Mouse (Mus musculus) lung, embryonic 14.5 days (tissue): ENCODE results near the gene Gm20708. TPM values are rescaled to one million over a fixed set of nuclear protein-coding genes. Genes with fewer than 3 reads are reported as not detected.

Experiments used
- ATAC-seq: fragments of 200-750 bp; cut with Nextera tagmentation; 2 replicates; pipeline ENCODE4 v1.8.0; 2017; ENCODE audit warnings: mild to moderate bottlenecking, moderate TSS enrichment, moderate library complexity; ENCODE audit not compliant: insufficient read depth
- DNase-seq: peaks from one replicate; pipeline ENCODE4 v3.0.0-alpha.2; 2015
- H3K27ac ChIP-seq: fragments of 300-500 bp; sonication (generic); 2 replicates; pipeline ENCODE4 v1.5.1; 2014; ENCODE audit warnings: low read depth, mild to moderate bottlenecking, moderate library complexity
- H3K27me3 ChIP-seq: fragments of 300-500 bp; sonication (generic); 2 replicates; pipeline ENCODE4 v1.6.1; 2014; ENCODE audit warnings: low read length, control low read depth; ENCODE audit not compliant: insufficient read depth
- H3K36me3 ChIP-seq: fragments of 300-500 bp; sonication (generic); 2 replicates; pipeline ENCODE4 v1.6.1; 2014; ENCODE audit warnings: control low read depth; ENCODE audit not compliant: insufficient read depth
- H3K4me1 ChIP-seq: fragments of 300-500 bp; sonication (generic); 2 replicates; pipeline ENCODE4 v1.6.1; 2014; ENCODE audit warnings: antibody characterized with exemption, control low read depth; ENCODE audit not compliant: insufficient read depth
- H3K4me2 ChIP-seq: fragments of 300-500 bp; sonication (generic); 2 replicates; pipeline ENCODE4 v1.6.1; 2014; ENCODE audit warnings: mild to moderate bottlenecking
- H3K4me3 ChIP-seq: fragments of 300-500 bp; sonication (generic); 2 replicates; pipeline ENCODE4 v1.5.1; 2014; ENCODE audit warnings: low read depth, low read length
- H3K9ac ChIP-seq: fragments of 300-500 bp; sonication (generic); 2 replicates; pipeline ENCODE4 v1.6.1; 2014
- H3K9me3 ChIP-seq: fragments of 300-500 bp; sonication (generic); 2 replicates; pipeline ENCODE4 v1.6.1; 2016; ENCODE audit warnings: low read depth, low read length, control low read depth
- CTCF ChIP-seq: IDR thresholded peaks from 2 replicates; pipeline ENCODE4 v1.5.1; 2016; ENCODE audit warnings: antibody characterized with exemption, low read depth
- WGBS: fragments of 180-500 bp; shearing (Covaris S2); extraction: QIAGEN DNeasy Blood & Tissue Kit; methylation state at CpG from one replicate; pipeline ENCODE4 v1.1.7; 2014; 5-methylcytosine and 5-hydroxymethylcytosine counted together
- polyA plus RNA-seq: library from polyadenylated mRNA; unstranded; fragments of >200 nt; fragmentation: Nextera tagmentation; extraction: Ambion mirVana; gene quantifications from 2 replicates; pipeline ENCODE4 v1.2.1, GENCODE M21; 2014

The Gm20708 gene
- polyA plus RNA-seq, 1 experiment from 2014 or later = 0.30 TPM

DNA sequence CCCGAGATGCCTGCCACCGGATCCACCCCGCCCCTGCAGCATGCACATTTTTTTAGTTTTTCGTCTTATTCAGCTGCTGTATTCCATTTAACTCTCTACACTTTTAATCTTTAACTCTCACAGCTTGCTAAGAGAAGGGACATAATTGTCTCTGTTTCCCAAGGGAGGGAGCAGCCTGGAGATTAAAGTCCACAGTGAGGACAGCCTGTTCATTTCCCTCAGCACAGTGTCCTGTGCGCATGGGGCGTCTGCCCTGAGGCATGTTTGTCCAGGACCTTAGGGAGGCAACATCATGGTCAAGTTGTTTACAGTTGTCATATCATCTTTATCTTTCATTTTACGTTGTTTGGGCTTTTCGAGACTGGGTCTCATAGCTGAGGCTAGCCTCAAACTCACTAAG is 24.6 kb downstream of the Gm20708 start:
- Histone ChIP-seq H3K4me3 (no peak overlapping the region), H3K9me3 (no peaks in the 10 kb centered on the region), H3K4me2 (no peak overlapping the region), H3K27ac (no peak overlapping the region), H3K4me1 (peaks cover 15% of the 10 kb centered on the region), H3K36me3 (no peaks in the 10 kb centered on the region), H3K27me3 (no peaks in the 10 kb centered on the region), H3K9ac (no peak overlapping the region)
- no peak for TF ChIP-seq CTCF
- 84% methylated on average over 8 of the region's 8 CpGs for WGBS
- ATAC-seq = no peak
- no peak for DNase-seq

DNA sequence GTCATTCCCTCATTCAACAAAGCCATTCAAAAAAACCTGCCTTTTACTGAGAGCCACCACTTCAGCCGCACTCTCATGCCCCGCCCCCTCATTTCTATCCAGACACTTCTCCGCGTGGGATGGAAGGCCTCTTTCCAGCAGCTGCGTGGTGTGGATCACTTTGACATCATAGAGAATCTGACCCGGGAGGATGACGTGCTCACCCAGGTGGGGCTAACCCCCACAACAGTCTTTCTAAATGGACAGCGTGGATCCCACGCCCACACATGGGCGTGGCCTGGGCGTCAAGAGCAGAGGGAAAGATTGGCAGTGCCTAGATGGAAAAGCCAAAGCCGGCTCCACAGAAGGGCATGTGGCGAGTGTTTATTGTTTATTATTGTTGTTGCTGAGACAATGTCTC is 26.8 kb downstream of the Gm20708 start:
- Histone ChIP-seq H3K4me2 (peak overlapping the region; percentile 53), H3K4me1 (0 out of 2 replicates have a peak, but pooled peaks cover 2% of the 10 kb centered on the region), H3K27ac (no peak overlapping the region), H3K9ac (no peak overlapping the region), H3K36me3 (no peaks in the 10 kb centered on the region), H3K9me3 (no peaks in the 10 kb centered on the region), H3K4me3 (peak overlapping the region; percentile 18; the same call in 1 of the 2 replicates), H3K27me3 (no peaks in the 10 kb centered on the region)
- ATAC-seq (no peak), DNase-seq (peak; percentile 74)
- 20% methylated on average over 13 of the region's 13 CpGs for WGBS
- TF ChIP-seq CTCF = no peak

DNA sequence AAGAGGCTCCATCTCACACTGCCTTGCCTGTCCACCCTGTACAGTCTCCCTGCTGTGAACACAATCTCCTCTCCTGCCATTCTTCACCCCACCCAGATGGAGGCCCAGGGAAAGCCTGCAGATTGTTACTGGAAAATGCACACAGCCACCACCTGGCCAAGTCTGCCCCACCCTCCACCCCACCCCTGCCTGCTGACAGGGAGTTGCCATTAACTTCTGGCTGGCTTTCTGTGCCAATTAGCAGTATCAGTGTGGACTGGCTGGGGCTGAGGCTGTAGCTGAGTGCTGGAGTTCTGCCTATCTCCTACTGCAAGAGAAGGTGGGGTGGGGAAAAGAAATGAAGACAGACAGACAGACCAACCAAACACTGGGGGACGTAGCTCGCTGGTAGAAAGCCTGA is 29.1 kb downstream of the Gm20708 start:
- DNase-seq (no peak), ATAC-seq (peak; percentile 33; the same call in 1 of the 2 replicates)
- no peak overlapping the region for H3K4me3 ChIP-seq
- no peaks in the 10 kb centered on the region for H3K27me3 ChIP-seq
- no peak overlapping the region for H3K9ac ChIP-seq
- 0 out of 2 replicates have a peak, but pooled peaks cover 2% of the 10 kb centered on the region for H3K4me1 ChIP-seq
- no peaks in the 10 kb centered on the region for H3K36me3 ChIP-seq
- TF ChIP-seq CTCF = no peak
- no peak overlapping the region for H3K27ac ChIP-seq
- H3K9me3 ChIP-seq = no peaks in the 10 kb centered on the region
- WGBS = 69% methylated on average over 2 of the region's 2 CpGs
- no peak overlapping the region for H3K4me2 ChIP-seq

DNA sequence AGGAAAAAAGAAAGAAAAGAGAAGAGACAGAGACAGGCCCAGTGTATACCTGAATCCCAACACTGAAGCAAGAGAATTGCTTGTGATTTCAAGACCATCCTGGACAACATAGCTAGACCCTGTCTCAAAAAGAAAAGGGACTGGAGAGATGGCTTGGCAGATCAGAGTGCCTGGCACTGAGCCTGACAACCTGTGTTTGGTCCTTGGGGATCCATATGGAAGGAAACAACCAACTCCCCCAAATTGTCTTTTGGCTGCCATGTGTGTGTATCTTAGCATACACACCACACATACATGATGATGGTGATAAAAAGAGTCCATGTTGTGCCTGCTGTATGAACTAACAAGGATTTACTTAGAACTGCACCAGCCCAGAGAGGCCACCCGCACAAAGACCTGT is 29.6 kb downstream of the Gm20708 start:
- Histone ChIP-seq H3K4me2 (no peak overlapping the region), H3K9me3 (no peaks in the 10 kb centered on the region), H3K27ac (no peak overlapping the region), H3K36me3 (no peaks in the 10 kb centered on the region), H3K27me3 (no peaks in the 10 kb centered on the region), H3K9ac (no peak overlapping the region), H3K4me1 (0 out of 2 replicates have a peak, but pooled peaks cover 2% of the 10 kb centered on the region), H3K4me3 (no peak overlapping the region)
- TF ChIP-seq CTCF = no peak
- ATAC-seq (no peak), DNase-seq (no peak)
- 63% methylated on average over 1 of the region's 1 CpGs for WGBS

DNA sequence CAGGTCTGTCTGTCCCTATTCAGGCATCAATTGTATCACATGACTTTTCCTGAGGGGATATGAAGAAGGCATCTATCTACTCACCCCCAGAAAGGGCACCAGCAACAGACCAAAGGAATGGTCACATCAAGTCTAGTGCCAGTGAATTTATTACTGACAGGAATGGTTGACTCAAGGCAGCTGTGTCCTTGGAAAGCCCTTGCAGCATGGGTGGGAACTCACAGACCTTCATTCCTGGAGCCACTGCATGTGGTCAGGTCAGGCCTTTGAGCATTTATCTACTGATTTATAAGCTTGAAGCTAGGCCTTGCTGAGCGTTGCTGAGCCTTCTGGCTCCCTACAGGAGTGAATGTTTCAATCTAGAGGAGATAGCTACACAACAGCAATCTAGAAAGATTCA is 31.4 kb downstream of the Gm20708 start:
- Histone ChIP-seq H3K36me3 (no peaks in the 10 kb centered on the region), H3K9me3 (no peaks in the 10 kb centered on the region), H3K9ac (no peak overlapping the region; the same call in 1 of the 2 replicates), H3K4me1 (0 out of 2 replicates have a peak, but pooled peaks cover 2% of the 10 kb centered on the region), H3K4me3 (no peak overlapping the region), H3K4me2 (no peak overlapping the region), H3K27me3 (no peaks in the 10 kb centered on the region), H3K27ac (no peak overlapping the region)
- 33% methylated on average over 1 of the region's 1 CpGs for WGBS
- ATAC-seq = no peak
- DNase-seq = no peak
- TF ChIP-seq CTCF = no peak

DNA sequence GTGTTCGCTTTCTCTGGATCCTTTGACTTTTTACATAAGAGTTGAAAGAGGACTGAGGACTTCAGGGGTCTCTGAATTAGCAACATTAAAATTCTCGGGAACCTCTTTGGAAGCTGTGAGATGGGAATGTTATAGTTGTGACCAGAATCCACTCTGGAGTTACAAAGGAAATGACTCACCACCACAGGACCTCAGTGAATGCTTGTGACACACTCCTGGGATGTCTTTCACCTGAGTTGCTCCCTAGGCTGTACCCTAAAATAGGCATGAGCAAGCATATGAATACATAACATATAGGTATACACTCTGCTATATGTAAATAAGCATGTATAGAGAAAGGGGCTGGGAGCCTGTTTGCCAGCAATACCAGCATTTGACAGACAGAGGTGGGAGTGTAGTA is 34.0 kb downstream of the Gm20708 start:
- Histone ChIP-seq H3K27me3 (no peaks in the 10 kb centered on the region), H3K9me3 (no peaks in the 10 kb centered on the region), H3K9ac (no peak overlapping the region), H3K36me3 (no peaks in the 10 kb centered on the region), H3K27ac (no peak overlapping the region), H3K4me1 (peaks cover 11% of the 10 kb centered on the region), H3K4me3 (no peak overlapping the region), H3K4me2 (no peak overlapping the region)
- no peak for ATAC-seq
- TF ChIP-seq CTCF = no peak
- 79% methylated on average over 2 of the region's 2 CpGs for WGBS
- DNase-seq = no peak

DNA sequence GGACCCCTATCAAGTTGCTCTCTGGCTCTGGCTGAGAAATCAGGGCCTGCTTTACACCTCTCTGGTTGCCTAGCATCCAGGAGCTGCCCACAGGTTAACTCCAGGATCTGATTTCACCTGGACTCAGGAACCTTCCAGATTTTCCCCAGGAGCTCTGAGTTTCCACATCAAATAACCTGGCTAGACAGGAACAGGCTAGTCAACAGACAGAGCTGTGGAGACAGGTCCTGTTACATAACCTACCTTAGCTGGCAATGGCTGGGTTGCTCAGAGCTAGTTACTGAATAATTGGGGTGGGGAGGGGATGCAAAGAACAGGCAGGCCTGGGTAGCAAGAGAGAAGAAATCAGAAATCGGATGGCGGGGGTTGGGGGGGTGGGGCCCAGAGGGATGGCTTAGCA is 35.5 kb downstream of the Gm20708 start:
- peak overlapping the region; percentile 69; the same call in 1 of the 2 replicates for H3K27ac ChIP-seq
- ATAC-seq = no peak
- 53% methylated on average over 2 of the region's 2 CpGs for WGBS

DNA sequence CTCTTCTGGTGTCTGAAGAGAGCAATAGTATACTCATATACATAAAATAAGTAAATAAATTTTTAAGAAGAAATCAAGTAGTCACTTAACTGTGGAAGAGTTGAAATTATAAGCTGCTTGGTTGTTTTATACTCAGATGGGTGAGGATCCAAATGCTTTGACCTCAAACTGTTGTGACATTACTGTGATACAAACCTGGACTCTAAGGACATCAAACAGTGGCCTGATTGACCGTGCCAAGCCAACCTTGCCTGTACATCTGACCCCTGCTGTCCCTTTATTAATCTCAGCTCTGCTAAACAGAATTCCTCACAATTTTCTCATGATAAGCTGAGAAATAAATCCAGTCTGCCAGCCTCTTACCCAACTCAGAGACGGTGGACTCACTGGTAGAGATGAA is 36.2 kb downstream of the Gm20708 start:
- ATAC-seq = no peak
- peaks cover 19% of the 10 kb centered on the region for H3K4me1 ChIP-seq
- H3K4me2 ChIP-seq = no peak overlapping the region
- H3K9ac ChIP-seq = no peak overlapping the region
- H3K4me3 ChIP-seq = no peak overlapping the region
- no peak for DNase-seq
- WGBS = 73% methylated on average over 2 of the region's 2 CpGs
- H3K27me3 ChIP-seq = no peaks in the 10 kb centered on the region
- H3K36me3 ChIP-seq = no peaks in the 10 kb centered on the region
- H3K9me3 ChIP-seq = no peaks in the 10 kb centered on the region
- no peak overlapping the region for H3K27ac ChIP-seq
- TF ChIP-seq CTCF = no peak

More for the DNA sequence above, 35.5 kb downstream of the Gm20708 start:
- no peak overlapping the region; the same call in 1 of the 2 replicates for H3K9ac ChIP-seq
- peaks cover 13% of the 10 kb centered on the region for H3K4me1 ChIP-seq
- no peak overlapping the region for H3K4me3 ChIP-seq
- no peak for TF ChIP-seq CTCF
- DNase-seq = no peak
- no peak overlapping the region for H3K4me2 ChIP-seq
- no peaks in the 10 kb centered on the region for H3K36me3 ChIP-seq
- no peaks in the 10 kb centered on the region for H3K9me3 ChIP-seq
- no peaks in the 10 kb centered on the region for H3K27me3 ChIP-seq
